Mouse (Mus musculus) neural tube, embryonic 10.5 days (tissue): Measurements from ENCODE around the gene Rraga.

Experiments
- DNase-seq: peaks from one replicate; pipeline ENCODE4 v3.0.0-alpha.2; 2017; ENCODE audit warnings: low spot score; ENCODE audit errors: extremely low spot score

Gene Rraga

DNA sequence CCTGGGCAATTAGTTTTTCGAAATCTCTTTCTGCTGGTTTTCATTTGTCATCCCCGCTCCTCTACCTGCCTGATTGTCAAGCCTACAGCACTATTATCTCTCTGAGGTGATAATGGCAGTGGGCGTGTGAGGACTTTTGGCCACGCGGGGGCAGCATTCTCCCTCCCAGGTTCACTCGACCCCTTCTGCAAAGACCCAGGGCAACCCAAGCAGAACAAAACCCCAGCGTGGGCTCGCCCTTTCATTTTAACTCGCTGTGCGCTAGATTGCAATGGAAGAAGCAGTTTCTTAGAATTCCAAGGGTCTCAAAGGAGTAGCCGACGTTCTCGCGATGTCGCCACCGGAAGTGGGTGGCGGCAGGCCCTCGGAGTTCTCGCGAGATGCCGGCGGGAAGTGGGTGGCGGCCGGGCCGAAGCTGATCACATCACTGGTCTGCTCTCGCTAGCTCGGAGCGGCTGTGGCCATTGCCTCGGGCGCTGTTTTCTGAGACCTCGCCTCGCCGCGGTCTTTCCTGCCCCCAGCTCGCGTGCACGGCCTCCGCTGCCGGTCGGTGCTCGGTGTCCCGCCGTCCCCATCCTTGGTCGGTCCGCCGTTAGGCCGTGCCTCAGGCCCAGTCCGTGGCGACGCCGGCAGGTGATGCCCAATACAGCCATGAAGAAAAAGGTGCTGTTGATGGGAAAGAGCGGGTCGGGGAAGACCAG lies at the start of gene Rraga:
Gene Rraga, plus strand, starts transcription at position 386 of the 701 bp plus-strand sequence.
- peak; percentile 94 for DNase-seq

DNA sequence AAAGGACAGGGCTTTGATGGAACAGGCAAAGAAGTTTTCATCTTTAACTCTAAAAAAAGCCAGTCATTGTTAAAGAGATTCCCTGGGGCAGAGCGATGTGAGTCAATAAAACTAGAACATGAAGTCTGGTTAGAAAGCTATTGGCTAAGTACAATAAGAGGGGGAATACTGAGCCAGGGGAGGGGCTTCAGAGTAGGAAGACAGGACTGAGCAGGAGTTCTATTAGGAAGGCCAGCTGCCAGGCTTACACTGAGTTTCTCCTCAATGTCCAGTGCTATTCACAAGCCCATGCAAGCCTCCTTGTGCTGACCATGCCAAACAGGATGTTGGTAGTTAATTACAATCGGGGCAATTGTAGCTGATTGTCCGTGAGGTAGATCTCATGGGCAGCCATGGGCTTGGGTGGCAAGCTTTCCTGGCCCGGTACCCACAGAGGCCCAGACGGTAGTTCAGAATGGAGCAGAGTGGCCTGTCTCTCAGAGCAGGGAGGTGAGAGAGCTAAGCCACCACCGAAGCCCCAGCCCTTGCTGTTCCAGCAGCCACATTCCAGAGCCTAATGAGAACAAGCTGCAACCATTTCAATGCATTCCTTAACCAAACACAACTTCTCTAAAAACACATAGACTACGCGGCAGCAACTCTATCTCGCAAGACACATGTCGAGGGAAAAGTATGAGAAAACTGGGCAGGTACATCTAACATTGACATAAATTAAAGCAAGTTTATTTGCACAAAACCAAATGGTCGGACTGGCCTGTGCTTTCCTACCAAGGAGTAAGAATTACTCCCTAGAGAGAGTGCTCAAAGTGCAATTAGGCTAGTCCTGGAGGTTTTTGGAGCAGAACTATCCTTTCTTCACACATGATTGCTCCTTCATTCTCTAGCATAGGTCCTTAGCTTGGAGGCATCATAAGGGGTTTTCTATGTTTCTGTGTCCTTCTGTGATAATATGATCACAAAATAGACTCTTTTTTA lies 48.0 kb upstream of the Rraga start:
- DNase-seq: peak; percentile 36

DNA sequence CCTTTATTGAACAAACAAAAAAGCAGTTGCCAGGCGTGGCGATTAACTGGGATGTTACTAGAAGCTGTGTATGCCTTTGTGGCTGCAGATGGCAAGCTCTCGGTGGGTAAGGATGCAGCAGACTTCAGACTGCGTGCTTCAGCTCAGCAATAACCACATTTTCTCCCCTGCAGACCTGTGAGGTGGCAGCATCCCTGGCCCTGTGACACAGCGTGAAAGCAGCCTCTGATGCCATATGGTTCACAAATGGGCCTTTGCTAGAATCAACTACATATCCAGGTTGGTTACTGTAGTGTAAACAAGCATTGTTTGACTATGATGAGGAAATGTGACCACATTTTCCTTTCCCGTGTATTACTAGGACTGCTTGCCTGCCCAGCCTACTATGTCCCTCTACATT lies 46.3 kb upstream of the Rraga start:
- no peak for DNase-seq

DNA sequence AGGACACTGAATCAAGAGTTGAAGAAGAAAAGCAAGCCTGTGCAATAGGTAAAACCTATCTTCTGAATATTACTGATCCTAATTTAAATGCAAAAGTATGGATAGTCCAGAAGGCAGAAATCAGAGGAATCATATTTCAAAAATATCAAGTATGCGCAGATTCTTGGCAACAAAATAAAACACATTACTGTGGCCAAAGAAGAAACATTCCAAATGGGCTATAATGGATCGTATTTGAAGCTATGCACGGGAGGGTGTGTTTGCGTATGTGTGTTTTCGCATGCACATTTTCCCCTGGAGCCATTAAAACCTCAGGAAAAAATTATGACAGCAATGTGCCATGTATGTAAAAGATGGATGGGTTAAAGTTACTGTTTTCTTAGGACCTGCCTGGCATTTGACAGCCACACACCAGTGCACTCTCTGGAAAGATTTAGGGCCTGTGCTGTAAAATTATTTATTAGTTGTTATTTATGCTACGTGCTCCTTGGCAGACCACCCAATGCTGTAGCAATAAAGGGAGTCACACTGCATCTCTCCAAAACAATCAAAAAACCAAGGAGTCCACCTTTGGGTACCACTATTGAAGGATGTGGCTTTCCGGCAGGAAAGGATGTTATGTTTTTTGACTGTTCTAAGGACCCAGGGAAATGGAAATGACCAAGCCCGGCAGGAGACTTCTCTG lies 41.9 kb upstream of the Rraga start:
- no peak for DNase-seq

DNA sequence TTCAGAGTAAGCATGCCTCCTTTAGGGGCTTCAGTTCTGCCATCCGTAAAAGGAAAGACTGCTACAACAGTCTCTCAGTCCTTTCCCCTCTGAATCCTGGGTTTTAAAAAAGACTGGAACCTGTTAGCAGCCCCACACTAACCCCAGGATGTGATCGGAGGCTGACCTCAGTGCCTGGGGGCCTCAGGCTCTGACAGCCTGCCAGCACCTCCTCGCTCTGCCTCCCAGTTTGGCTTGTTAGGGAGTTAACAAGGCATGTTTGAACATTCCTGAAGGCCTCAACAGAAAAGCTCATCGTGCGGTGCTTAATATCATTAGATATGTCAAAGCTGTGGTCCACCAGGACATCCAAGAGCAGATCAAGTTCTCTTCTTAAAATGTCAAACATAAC lies 41.4 kb upstream of the Rraga start:
- DNase-seq: no peak

DNA sequence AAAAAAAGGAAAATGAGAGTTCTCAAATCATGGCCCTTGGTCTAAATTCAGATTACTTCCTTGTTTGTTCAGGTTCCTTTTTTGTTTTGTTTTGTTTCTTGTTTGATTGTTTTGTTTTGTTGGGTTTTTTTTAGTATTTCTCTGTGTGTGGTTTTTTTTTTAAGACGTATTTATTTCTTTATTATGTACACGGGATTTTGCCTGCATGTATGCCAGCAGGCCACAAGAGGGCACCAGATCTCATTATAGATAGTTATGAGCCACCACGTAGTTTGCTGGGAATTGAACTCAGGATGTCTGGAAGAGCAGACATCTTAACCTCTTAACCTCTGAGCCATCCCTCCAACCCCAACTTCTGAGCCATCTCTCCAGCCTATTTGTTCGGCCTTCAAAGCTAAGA lies 37.5 kb upstream of the Rraga start:
- no peak for DNase-seq

DNA sequence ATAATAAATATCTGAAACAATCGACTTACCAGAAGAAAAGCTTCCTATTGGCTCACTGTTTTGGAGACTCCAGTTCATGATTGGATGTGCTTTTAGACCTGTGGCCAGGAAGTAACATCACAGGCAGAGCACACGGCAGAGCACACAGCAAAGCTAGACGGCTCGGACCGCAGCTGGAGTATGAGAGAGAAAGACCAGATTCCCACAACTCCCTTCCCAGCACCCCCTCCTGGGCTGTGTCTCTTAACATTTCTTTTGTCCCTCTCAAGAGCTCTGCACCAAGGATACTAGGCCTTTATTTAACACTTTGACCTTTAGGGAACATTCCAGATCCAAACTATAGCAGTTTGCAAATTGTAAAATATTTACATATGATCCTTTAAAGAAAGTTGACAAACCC lies 36.5 kb upstream of the Rraga start:
- DNase-seq: no peak

DNA sequence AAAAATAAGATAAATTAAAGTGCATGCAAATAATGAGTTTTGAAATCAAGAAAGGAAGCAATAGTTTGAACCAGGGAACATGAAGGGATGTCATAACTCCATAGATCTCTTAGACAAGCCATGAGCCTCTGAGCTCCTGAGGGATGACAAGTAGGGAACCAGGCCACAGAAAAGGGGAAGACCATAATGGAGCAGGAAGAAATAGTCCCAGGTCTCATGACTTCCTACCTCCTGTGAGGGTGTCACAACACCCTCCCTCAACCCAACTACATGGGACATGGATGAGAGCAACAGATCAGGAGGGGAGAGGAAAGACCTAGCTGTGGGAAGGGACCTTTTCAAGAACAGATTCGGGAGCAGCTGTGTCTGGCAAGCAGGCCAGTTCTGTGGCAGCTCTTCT lies 33.9 kb upstream of the Rraga start:
- no peak for DNase-seq

DNA sequence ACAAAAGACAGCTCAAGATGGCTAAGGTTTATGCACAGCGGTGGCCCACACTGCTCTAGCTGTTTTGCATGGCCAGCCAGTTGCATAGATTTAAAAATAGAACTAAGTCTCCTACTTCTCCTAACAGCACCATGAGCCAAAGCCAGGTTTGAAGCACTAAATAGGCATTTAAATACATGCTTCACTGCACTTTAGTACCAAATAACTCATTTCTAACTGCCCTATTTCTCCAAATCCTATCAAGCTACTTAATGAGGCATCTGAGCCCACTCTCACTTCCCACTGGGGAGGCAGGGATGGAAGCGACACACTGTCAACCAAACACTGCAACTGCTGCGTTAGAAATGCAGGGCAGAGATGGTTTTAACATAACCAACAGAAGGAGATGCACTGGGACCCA lies 31.5 kb upstream of the Rraga start:
- no peak for DNase-seq

DNA sequence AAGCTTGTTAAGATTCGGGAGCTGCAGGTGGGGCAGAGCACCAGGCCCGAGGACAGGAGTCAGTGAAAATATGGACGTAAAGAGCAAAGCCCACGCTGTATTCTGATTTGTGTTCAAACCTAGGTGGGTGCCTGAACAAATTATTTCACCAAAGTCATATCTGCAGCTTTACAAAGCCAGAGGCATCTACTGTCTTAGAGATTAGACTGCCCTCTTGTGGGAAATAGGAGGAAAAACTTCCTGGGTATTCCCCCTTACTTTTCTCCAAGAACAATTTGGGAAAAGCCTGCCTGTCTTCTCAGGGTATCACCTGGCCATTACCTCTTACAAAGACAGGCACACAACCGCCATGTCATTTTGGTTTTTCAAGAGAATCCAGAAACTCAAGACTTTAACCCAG lies 29.9 kb upstream of the Rraga start:
- DNase-seq: no peak

DNA sequence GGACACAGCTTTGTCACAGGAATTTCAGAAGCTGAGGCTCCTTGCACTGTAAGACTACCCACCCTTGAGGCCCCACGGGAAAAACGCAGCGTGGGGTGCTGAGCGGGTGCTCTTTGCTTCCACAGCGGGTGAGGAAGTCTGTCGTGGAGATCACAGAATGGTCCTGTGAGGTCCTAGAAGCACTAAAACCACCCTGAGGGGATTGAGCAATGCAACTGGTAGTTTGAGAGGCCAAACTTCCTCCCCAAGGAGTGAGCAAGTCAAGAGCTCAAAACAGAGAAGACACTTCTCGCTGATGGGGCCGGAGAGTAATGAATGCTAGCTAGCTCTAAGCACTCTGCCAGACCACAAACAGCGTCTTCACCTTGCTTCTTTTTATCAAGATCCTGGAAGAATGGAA lies 27.1 kb upstream of the Rraga start:
- DNase-seq: no peak

DNA sequence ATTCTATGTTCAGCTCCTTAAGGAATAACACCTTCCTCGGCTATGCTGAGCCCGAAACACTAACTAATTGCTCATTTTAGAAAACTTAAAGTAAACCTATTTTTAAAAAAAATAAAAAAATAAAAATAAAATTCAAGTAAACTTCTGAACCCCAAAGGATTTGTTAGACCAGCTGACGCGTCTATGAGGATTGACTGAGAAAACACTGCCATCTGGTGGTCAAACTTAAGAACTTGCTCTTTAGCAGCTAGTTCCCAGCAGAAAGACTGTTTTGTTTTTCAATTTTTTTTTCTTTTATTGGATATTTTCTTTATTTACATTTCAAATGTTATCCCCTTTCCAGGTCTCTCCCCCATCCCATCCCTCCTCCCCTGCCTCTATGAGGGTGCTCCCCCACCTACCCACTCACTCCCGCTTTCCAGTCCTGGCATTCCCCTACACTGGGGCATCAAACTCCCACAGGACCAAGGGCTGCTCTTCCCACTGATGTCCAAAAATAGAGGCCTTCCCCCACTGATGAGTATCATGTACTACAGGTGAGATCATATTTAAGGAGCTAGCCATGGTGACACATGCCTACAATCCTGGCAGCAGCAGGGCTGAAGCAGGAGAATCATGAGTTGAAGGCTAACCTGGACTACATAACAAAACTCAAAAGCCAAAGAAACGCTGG lies 20.3 kb upstream of the Rraga start:
- DNase-seq: peak; percentile 32

DNA sequence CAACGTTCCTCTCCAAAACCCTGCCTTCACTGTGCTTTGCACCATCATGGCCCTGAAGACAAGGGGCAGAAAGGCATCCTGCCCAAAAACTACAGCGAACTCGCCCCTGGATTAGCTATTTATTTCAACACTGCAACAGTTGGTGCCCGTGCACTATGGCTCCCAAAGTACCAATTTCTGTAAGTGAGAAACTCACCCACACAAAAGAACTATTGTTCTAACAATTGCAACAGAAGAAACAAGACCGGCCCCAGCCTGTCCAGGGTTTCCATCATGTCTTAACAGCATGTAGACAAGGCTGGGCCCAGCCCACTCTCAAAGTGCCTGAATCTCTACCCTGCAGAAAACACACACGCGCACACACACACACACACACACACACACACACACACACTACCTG lies 18.1 kb upstream of the Rraga start:
- DNase-seq: no peak

DNA sequence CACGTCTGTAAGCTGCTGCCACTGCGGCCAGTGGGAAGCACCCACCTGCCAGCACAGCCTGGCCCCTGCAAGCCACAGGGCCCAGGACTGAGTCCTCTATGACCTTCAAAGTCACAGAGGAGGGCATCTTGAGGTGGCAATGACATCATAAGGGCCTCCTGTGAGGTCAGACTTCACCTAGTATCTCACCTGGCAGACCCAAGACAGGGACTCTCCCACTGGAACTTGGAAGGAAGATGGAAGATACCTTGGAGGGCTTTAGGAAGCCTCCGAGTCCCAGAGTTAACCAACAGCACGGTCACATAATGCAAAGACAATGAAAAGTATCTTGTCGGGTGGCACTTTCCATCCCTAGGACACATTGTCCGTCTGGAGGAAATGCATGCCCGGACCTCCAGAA lies 17.2 kb upstream of the Rraga start, which contains the start of gene Saxo1:
Gene Saxo1, minus strand, starts transcription at position 101 of the 400 bp plus-strand sequence.
- no peak for DNase-seq

DNA sequence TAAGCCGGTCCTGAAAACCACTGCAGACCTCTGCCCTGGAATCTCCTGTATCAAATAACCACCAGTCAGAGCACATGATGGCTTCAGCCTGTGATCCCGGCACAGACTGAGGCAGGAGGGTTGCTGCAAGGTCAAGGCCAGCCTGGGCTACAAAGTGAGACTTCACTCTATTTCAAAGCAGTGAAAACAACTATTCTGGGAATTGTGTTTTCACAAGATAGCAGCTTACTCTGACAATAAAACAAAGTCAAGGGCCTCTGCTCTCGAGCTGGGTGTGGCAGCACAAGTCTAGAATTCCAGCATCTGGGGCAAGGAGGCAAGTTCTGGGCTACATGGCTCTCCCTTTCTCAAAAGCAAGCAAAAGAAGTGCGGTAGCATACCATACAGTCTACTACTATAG lies 16.5 kb upstream of the Rraga start:
- DNase-seq: no peak

DNA sequence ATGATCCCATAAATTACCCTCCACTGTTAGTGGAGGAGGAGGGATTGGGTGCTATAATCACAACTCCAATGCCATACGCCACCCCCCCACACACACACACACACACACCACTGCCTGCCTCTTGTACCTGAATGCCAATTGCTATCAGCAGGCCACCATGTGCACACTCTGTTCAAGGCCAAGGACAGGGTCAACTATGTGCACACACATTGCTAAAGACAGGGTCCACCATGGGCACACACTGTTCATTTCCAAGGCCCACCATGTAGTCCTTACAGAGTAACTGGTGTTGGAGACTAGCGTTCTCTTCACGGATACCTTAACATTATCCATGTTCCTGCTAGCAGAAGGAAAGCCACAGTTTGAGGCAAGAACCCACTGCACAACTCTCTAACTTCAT lies 14.4 kb upstream of the Rraga start:
- DNase-seq: no peak

DNA sequence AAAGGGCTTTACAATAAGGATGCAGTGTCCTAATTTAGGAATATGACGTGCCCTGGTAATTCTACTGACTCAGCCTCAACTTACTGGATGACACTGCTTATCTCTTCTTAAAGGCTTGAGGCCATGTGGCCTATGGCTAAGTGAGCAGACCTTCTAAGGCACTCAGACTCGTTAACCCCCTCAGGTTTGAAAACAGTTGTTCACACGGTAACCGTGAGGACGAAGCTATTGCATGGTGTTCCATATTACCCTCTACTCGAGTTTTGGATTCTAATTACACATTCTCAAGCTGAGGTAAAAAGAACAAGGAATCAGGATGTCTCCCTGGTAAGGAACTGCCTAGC lies 557 bp upstream of the Rraga start:
- no peak for DNase-seq

DNA sequence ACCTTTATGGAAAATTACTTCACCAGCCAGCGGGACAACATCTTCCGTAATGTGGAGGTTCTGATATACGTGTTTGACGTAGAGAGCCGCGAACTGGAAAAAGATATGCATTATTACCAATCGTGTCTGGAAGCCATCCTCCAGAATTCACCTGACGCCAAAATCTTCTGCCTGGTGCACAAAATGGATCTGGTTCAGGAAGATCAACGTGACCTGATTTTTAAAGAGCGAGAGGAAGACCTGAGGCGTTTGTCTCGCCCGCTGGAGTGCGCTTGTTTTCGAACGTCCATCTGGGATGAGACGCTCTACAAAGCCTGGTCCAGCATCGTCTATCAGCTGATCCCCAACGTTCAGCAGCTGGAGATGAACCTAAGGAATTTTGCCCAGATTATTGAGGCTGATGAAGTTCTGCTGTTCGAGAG lies 663 bp downstream of the Rraga start:
- no peak for DNase-seq

DNA sequence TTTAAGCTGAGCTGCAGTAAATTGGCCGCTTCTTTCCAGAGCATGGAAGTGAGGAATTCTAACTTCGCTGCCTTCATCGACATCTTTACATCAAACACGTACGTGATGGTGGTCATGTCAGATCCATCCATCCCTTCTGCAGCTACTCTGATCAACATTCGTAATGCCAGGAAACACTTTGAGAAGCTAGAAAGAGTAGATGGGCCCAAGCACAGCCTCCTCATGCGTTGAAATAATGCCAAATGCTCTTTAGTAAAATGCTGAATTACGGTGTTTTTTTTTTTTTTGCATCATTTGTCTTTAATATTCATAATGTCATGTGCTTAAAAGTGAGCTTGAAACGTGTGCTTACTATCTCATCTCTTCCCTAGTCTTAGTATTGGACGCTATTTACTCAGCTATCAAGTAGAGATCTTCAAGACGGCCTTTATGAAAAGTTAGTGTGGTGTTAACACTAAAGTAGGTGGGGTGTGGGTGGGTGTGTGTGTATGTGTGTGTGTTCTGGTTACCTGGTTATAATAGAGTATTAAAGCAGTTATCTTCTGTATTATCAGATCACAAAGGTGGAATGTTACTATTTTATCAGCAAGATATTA lies 1.3 kb downstream of the Rraga start:
- no peak for DNase-seq

DNA sequence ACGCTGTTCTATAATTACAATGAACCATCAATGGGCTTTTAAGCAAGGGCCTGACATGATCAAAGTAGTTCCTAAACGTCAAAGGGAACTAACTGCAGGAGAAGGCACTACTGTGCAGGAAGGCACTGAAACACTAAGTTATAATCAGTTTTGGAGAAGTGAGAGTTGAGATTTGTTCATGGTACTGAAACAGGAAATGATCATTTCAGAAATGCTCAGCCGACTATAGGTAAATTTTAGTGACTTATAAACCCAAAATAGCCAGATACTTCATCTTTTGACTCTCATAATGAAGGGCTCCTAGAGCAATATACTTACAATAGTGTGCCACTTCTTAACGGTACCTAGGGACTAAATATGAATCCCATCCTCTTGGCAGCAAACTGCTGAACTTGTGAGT lies 4.6 kb downstream of the Rraga start:
- DNase-seq: no peak

DNA sequence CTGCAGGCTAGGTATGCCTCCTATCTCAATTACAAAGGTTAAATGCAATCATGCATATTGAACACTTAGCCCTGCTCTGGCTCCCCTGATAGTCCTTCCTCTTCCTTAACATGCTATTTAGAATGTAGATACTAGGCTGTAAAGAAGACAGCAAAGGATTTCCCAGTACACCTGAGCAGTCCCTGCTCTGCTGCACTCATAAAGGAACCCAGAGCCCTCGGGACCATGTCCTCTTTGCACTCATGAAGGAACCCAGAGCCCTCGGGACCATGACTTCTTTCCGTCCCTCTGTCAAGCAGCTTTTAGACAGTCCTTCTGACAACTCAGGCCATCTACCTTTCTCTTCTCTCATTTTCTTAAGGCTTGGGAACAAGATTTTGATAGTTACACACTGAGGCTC lies 5.1 kb downstream of the Rraga start:
- no peak for DNase-seq
